Mouse (Mus musculus): ENCODE results near the gene Bbs9.

Bbs9 gene

GRCm38 (mm10) chr9:22468170-22468898, 7.2 kb upstream of the Bbs9 start:
- DNase-seq = peak; percentile 84

GRCm38 (mm10) chr9:22468899-22469259, 6.6 kb upstream of the Bbs9 start:
- DNase-seq = no peak

DNA sequence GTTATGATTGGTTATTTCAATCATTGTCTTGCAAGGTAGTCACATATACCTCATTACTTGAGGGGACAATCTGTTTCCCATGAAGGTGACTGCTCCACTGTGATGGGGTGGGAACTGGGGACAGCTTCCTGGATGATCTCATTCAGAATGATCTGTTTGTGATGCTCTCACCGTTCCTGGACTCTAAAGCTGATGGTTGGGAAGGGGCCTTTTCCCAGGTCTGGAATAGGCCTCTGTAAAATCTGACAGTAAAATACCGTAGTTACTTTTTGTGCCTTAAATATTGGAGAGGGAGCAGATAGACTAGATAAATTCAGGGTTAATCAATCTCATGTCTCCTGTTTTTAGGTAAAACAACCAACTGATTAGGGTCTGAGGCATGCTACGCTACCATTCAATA, 5.9 kb upstream of the Bbs9 start, which contains the start of gene Rp9:
Rp9 (minus strand) TSS at position 101 of the 400 bp plus-strand sequence.
- DNase-seq = no peak

DNA sequence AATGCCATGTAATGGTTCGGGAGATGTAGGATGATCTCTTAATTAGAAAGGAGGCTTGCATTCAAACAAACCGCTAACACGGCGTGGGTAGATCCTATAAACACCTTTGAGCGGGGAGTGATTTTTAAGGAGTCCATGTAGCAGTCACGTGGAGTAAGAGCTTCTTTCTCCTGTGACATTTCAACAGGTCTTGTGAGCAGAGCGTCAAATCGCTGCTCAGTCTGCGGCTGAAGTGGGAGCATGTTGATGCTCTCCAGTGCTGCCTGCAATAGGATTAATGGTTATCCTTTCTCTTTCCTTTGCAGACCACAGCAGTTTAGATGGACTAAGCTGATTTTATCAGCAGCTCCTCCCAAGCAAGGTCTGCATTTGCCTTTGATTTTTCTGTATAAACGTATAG, 750 bp downstream of the Bbs9 start:
- DNase-seq = peak; percentile 34

DNA sequence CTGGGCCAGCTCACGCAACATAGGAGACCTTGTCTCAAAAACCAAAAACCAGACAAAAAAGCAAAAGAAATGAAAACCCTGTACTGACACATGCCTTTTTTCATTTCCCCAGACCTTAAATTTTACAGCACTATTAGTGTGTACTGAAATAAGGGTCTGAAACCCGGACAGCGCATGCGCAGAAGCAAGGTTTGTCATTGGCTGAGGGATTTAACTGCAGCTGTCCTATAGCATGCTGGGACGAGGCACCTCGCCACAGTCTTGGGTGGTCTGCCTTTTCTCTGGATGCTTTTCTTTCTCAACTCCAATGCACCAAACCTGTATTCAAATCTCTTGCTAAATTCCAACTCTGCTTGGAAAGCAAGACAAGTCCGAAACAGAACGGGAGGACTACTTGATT, 3.4 kb downstream of the Bbs9 start:
- DNase-seq = no peak

- no peak for DNase-seq
Measured at GRCm38 (mm10) chr9:22483866-22484561, 8.5 kb downstream of the Bbs9 start.

DNA sequence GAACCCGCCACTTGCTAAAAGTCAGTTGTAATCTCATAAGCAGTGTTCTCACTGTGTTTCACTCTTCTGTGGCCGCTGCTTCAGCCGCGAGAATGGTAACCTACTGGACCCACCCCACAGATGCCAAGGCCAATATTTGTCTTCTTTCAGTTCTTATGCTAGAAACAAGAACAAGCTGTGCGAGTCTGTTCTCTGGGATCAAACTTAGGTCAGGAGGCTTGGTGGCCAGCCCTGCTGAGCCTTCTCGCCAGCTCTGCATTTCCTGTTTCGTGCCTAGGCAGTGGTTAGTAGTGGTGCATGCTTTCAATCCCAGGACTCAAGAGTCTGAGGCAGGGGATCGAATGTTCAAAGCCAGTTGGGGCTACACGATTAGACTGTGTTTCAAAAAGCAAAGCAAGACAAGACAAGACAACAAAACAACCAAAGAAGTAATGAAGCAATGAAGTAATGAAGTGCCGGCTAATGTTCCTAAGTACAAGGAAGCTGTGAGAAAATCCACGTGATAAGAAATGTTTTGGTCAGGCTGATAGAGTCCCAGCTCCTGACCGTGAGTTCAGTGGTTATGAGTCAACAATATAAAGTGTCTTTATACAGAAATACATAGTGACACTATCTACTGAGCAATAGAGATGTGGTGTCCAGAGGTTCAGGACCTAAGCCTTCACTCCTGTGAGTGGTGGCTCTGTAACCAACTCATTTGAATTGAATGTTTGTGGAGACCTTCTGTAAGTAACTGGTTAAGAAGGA, 9.2 kb downstream of the Bbs9 start:
- no peak for DNase-seq

DNA sequence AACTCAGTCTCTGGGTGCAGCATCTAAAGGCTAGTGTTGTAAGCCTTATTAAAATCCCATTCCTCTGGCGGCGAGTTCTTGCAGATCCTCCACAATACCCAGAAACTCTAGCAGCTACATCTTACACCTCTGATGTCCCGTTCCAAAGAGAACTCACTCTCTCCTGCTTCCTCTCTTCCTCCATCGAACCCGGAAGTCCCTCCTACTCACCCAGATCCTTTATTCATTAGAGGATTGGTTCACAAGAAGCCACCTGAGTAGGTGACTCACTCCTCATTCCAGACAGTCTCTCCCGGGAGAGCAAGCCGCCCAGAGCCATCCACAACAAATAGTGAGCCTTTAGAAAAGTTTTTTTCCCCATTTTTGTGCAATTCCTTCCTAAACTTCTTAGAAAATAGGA, 10.7 kb downstream of the Bbs9 start:
- DNase-seq = no peak

DNA sequence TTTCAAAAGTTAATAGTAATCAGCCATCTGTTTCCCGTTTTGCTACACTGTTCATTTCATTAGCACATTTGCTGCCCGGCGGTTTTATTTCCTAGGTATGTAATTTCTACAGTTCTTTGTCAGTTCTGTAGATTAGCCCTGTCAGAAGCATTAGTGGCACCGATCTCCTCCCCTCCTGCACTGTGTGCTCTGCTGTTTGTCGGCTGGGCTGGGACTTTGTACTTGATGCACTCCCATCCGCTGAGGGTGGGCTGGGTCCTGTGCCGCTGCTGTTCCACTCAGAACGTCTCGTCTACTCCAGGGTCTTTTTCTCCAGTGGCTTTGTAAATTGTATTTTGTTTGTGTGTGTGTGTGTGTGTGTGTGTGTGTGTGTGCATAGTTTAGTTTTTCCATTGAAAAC, 13.4 kb downstream of the Bbs9 start:
- no peak for DNase-seq

GRCm38 (mm10) chr9:22494203-22494807, 18.8 kb downstream of the Bbs9 start:
- DNase-seq = no peak

DNA sequence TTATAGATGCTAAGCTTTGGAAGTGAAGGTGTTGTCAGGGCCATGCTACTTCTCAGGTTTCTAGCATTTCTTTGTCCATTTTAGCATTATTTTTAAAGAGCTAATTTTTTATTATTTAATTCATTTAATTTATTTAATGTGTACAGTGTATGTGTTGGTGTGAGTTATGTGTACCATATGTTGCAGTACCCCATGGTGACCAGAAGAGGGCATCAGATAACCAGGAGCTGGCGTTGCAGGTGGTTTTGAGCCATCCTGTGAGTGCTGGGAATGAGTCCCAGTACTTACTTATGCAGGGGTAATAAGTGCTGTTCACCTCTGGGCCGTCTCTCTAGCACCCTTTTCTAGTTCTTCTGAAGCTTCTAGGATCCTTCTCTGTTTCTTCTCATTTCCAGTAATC, 19.6 kb downstream of the Bbs9 start:
- DNase-seq = no peak

DNA sequence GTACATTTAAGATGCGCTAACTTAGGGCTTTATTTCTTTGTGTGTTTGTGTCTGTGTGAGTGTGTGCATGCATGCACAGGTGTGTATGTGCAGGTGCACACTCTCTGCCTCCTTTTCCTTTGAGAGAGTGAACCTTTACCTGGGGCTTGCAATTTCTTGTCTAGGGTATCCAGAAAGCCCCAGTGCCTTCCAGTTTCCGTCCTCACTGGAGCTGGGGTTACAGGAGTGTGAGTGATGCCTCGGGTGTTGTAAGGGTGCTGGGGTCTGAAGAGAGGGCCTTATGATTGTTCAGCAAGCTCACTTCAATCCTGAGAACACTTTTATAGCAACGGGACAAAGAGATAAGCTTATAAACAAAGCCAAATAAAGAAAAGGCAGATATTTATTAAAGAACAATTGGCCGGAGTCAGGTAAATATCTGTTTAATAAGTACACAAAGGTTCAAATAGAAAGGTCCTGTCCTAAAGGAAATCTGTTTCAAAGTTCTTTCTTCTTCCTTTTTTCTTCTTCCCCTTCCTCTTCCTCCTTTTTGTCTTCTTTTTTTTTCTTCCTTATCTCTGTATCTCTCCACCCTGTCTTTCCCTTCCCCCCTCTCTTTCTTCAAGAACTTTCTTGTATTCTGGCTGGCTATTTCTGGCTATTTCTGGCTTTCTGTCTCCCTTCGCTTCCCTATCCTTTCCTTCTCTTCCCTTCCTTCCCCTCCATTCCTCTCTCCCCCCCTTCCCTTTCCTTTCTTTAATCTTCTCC, 21.7 kb downstream of the Bbs9 start:
- no peak for DNase-seq

GRCm38 (mm10) chr9:22502972-22503371, 27.5 kb downstream of the Bbs9 start:
- DNase-seq = no peak

- DNase-seq = no peak
Measured at GRCm38 (mm10) chr9:22503581-22503980, 28.1 kb downstream of the Bbs9 start.

DNA sequence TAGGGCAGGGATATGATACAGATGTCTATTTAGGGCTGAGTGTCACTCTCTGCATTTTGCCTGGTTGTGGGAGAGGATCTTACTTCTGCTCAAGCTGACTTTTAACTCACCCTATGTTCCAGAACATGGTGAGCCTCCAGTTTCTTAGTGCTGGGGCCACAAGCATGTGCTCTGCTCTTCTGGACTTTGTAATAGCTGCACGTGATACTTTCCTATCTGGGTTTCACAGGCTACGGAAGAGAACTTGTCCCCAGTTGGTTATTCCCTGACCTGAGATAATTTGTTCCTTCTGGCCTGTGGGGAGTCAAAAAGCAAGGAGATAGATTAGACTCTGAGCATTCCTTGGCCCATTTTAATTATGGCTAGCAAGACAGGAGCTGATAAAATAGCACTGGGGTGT, 30.1 kb downstream of the Bbs9 start:
- no peak for DNase-seq

GRCm38 (mm10) chr9:22515076-22515475, 39.6 kb downstream of the Bbs9 start:
- no peak for DNase-seq

- peak; percentile 68 for DNase-seq
Measured at GRCm38 (mm10) chr9:22518394-22519041, 43.0 kb downstream of the Bbs9 start.

DNA sequence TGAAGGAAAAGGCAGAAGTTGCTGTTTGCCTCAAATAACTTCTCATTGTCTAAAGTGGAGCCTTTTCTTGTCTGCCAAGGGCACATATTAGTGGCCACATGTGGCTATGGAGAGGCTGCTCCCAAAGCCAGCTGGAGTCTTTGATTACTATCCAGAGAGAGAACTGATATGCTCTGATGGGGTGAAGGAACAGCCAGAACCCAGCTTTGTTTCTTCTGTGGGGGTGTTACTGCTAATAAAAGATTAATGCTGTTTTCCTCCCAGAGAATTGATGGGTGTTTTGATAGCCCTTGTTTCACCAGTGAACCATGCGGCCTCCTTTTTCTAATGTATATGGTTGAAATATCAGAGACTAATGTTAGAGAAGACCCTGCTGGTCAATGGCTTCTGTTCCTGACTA, 47.9 kb downstream of the Bbs9 start:
- DNase-seq = no peak

DNA sequence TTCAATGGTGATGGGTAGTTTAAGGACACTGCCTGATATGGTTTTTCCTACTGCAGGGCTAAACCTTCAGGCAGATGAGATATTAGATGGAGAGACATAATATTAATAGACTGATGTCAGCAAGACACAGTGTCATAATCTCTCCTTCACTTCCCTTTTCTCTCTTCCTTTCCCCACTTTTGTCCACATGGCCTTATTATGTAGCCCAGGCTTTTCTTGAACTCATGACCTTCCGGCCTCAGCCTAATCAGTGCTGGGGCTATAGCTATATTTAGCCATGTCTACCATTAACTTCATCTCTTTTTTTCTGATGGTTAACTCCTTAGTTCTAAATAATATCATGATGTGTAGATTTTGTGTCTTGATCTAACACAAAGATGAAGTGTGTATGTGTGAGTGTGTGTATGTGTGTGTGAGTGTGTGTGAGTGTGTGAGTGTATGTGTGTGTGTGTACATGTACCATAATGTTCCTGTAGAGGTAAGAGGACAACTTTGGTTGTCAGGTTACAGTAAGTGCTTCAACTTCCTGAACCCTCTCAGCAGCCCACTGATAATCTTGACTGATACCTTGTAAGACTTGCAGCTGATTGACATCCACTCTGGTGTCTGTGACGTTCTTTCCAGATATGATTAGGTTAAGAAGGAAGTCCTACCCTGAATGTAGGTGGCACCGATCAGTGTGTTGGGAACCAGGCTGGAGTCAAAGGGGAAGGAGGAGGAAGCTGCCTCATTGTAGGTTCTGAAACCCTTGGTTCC, 55.4 kb downstream of the Bbs9 start:
- no peak for DNase-seq

DNA sequence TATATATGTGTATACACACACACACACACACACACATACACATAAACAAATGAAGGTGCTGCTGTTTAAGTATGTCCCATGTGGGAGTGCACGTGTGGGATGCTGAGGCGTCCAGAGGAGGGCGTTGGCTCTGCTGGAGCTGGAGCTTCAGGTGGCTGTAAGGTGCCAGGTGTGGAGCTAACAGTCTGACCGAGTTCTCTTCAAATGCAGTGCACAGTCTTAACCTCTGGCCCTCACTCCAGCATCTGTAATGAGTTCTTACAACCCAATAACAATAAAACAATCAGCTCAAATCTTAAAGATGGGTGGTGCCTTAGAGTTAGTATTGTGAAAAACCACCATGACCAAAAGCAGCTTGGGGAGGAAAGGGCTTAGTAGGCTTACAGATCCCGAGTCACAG, 56.6 kb downstream of the Bbs9 start:
- no peak for DNase-seq

DNA sequence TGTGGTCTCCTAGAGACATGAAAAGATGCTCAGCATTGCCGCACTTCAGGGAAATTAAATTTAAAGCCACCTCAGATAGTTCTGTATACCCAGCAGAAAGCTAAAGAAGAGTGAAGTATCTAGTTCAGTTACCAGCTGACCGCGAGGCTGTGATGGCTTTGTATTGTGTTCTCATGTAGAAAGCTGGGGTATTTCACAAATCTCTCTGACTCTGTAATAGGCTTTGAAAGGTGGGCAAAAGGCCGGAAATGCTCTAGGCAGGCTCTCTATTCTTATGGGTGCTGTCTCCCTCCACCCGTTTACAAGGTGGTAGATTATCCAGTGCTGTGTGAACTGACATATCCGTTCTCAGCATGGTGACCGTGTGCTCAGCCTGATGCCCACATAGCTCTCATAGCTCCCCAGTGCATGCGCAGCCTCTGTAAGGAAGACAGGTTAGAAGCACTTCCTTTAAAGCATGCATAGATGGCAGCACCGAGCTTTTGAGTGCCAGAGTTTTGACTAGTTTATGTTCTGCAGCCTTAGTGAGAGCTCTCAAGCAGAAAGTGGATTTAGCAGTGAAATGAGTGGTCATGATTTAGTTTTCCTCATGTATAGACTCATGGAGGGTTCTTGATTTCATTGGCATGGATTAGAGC, 57.4 kb downstream of the Bbs9 start:
- DNase-seq = peak; percentile 43

All from kidney, postnatal 10 days (tissue).